Mouse (Mus musculus): ENCODE results near the gene Olig2. TPM values are rescaled to one million over a fixed set of nuclear protein-coding genes. Genes with fewer than 3 reads are reported as not detected.

Olig2 gene
- polyA plus RNA-seq, 1 experiment from 2014 or later, result not detected

GRCm38 (mm10) chr16:91224481-91225232, 600 bp upstream of the Olig2 start:
- Histone ChIP-seq H3K27me3 (ENCODE audit: insufficient read depth, low read length) (peaks cover 96% of the 10 kb centered on the region), H3K4me1 (replicated peaks; ENCODE audit: insufficient read depth, low read length) (no peaks in the 10 kb centered on the region; the same call in 1 of the 2 replicates), H3K36me3 (ENCODE audit: insufficient read depth, low read length) (no peaks in the 10 kb centered on the region), H3K9ac (ENCODE audit: low read depth, low read length) (no peak overlapping the region), H3K4me3 (replicated peaks; ENCODE audit: low read depth, low read length) (peak overlapping the region; percentile 23), H3K27ac (no peak overlapping the region), H3K9me3 (replicated peaks; ENCODE audit: low read length) (no peaks in the 10 kb centered on the region), H3K4me2 (ENCODE audit: low read length) (peak overlapping the region; percentile 41)
- WGBS, result 1% methylated on average over 26 of the region's 26 CpGs
- peak; percentile 27; the same call in 1 of the 2 replicates for TF ChIP-seq CTCF (IDR thresholded peaks at IDR 0.05; ENCODE audit: low read depth)
- ATAC-seq (replicated peaks; ENCODE audit: low FRiP score, low read depth) (no peak), DNase-seq (ENCODE audit: low spot score) (no peak)

- Histone ChIP-seq H3K36me3 (ENCODE audit: insufficient read depth, low read length) (no peaks in the 10 kb centered on the region), H3K27me3 (ENCODE audit: insufficient read depth, low read length) (peaks cover 94% of the 10 kb centered on the region), H3K4me1 (replicated peaks; ENCODE audit: insufficient read depth, low read length) (no peaks in the 10 kb centered on the region; the same call in 1 of the 2 replicates), H3K27ac (no peak overlapping the region), H3K4me2 (ENCODE audit: low read length) (no peak overlapping the region), H3K9ac (ENCODE audit: low read depth, low read length) (no peak overlapping the region), H3K4me3 (replicated peaks; ENCODE audit: low read depth, low read length) (0 out of 2 replicates have a peak overlapping the region, but pooled peaks have one; percentile 2), H3K9me3 (replicated peaks; ENCODE audit: low read length) (no peaks in the 10 kb centered on the region)
- WGBS, result under 1% methylated on average over 60 of the region's 60 CpGs
- TF ChIP-seq CTCF (IDR thresholded peaks at IDR 0.05; ENCODE audit: low read depth), result no peak
- DNase-seq (ENCODE audit: low spot score) (no peak), ATAC-seq (replicated peaks; ENCODE audit: low FRiP score, low read depth) (no peak)
Observed at GRCm38 (mm10) chr16:91226038-91226882, 1.0 kb downstream of the Olig2 start.

GRCm38 (mm10) chr16:91226883-91227759, 1.9 kb downstream of the Olig2 start:
- no peak for ATAC-seq (replicated peaks; ENCODE audit: low FRiP score, low read depth)
- Histone ChIP-seq H3K27ac (no peak overlapping the region), H3K9ac (ENCODE audit: low read depth, low read length) (no peak overlapping the region), H3K4me2 (ENCODE audit: low read length) (no peak overlapping the region), H3K9me3 (replicated peaks; ENCODE audit: low read length) (no peaks in the 10 kb centered on the region), H3K4me3 (replicated peaks; ENCODE audit: low read depth, low read length) (0 out of 2 replicates have a peak overlapping the region, but pooled peaks have one; percentile 2), H3K4me1 (replicated peaks; ENCODE audit: insufficient read depth, low read length) (no peaks in the 10 kb centered on the region; the same call in 1 of the 2 replicates), H3K27me3 (ENCODE audit: insufficient read depth, low read length) (peaks cover 94% of the 10 kb centered on the region), H3K36me3 (ENCODE audit: insufficient read depth, low read length) (no peaks in the 10 kb centered on the region)
- TF ChIP-seq CTCF (IDR thresholded peaks at IDR 0.05; ENCODE audit: low read depth), result no peak
- no peak for DNase-seq (ENCODE audit: low spot score)
- WGBS, result 1% methylated on average over 84 of the region's 85 CpGs

- H3K4me3 ChIP-seq (replicated peaks; ENCODE audit: low read depth, low read length), result no peak overlapping the region
- H3K27ac ChIP-seq, result no peak overlapping the region
- 1% methylated on average over 6 of the region's 6 CpGs for WGBS
- no peaks in the 10 kb centered on the region; the same call in 1 of the 2 replicates for H3K4me1 ChIP-seq (replicated peaks; ENCODE audit: insufficient read depth, low read length)
- no peaks in the 10 kb centered on the region for H3K36me3 ChIP-seq (ENCODE audit: insufficient read depth, low read length)
- no peak overlapping the region for H3K4me2 ChIP-seq (ENCODE audit: low read length)
- TF ChIP-seq CTCF (IDR thresholded peaks at IDR 0.05; ENCODE audit: low read depth), result no peak
- H3K27me3 ChIP-seq (ENCODE audit: insufficient read depth, low read length), result peaks cover 94% of the 10 kb centered on the region
- H3K9ac ChIP-seq (ENCODE audit: low read depth, low read length), result no peak overlapping the region
- ATAC-seq (replicated peaks; ENCODE audit: low FRiP score, low read depth), result no peak
- no peak for DNase-seq (ENCODE audit: low spot score)
- no peaks in the 10 kb centered on the region for H3K9me3 ChIP-seq (replicated peaks; ENCODE audit: low read length)
Observed at GRCm38 (mm10) chr16:91227760-91228043, 2.4 kb downstream of the Olig2 start.

GRCm38 (mm10) chr16:91228238-91229071, 3.2 kb downstream of the Olig2 start:
- WGBS, result 2% methylated on average over 30 of the region's 30 CpGs
- DNase-seq (ENCODE audit: low spot score) (no peak), ATAC-seq (replicated peaks; ENCODE audit: low FRiP score, low read depth) (no peak)
- TF ChIP-seq CTCF (IDR thresholded peaks at IDR 0.05; ENCODE audit: low read depth), result no peak
- no peak overlapping the region for H3K4me2 ChIP-seq (ENCODE audit: low read length)
- H3K36me3 ChIP-seq (ENCODE audit: insufficient read depth, low read length), result no peaks in the 10 kb centered on the region
- H3K4me3 ChIP-seq (replicated peaks; ENCODE audit: low read depth, low read length), result no peak overlapping the region
- no peaks in the 10 kb centered on the region; the same call in 1 of the 2 replicates for H3K4me1 ChIP-seq (replicated peaks; ENCODE audit: insufficient read depth, low read length)
- no peak overlapping the region for H3K27ac ChIP-seq
- no peaks in the 10 kb centered on the region for H3K9me3 ChIP-seq (replicated peaks; ENCODE audit: low read length)
- no peak overlapping the region for H3K9ac ChIP-seq (ENCODE audit: low read depth, low read length)
- peaks cover 94% of the 10 kb centered on the region for H3K27me3 ChIP-seq (ENCODE audit: insufficient read depth, low read length)
